Mouse (Mus musculus) macrophage (primary cell): ENCODE measurements around the gene Nkain4. TPM values are rescaled to one million over a fixed set of nuclear protein-coding genes. Genes with fewer than 3 reads are reported as not detected.

ENCODE experiments used
- H3K27ac ChIP-seq: fragments of 350-480 bp; formaldehyde crosslinking; 2 replicates; pipeline ENCODE4 v1.9.0; 2021
- H3K36me3 ChIP-seq: fragments of 350-480 bp; formaldehyde crosslinking; 2 replicates; pipeline ENCODE4 v1.9.0; 2021; ENCODE audit errors: inconsistent target
- H3K4me3 ChIP-seq: fragments of 350-480 bp; formaldehyde crosslinking; 2 replicates; pipeline ENCODE4 v1.9.0; 2021; ENCODE audit errors: inconsistent target
- H3K79me2 ChIP-seq: fragments of 350-480 bp; formaldehyde crosslinking; 2 replicates; pipeline ENCODE4 v1.9.0; 2021; ENCODE audit errors: inconsistent target
- WGBS: methylation state at CpG from one replicate; pipeline ENCODE4 v1.1.7; 2026; ENCODE audit warnings: inconsistent platforms; ENCODE audit not compliant: missing documents; 5-methylcytosine and 5-hydroxymethylcytosine counted together
- polyA plus RNA-seq: library from polyadenylated mRNA; stranded (reverse); fragments of 250-400 nt; gene quantifications from 3 replicates; pipeline ENCODE4 v1.2.4, GENCODE M21; 2018; ENCODE audit warnings: inconsistent platforms

Gene Nkain4
- polyA plus RNA-seq, 1 experiment from 2014 or later, result not detected

GRCm38 (mm10) chr2:180966092-180966882 lies 11.8 kb upstream of the Nkain4 start:
- Histone ChIP-seq H3K36me3 (peaks cover 4% of the 10 kb centered on the region), H3K79me2 (peaks cover 37% of the 10 kb centered on the region), H3K27ac (peak overlapping the region; percentile 80), H3K4me3 (peak overlapping the region; percentile 97)
- 5% methylated on average over 14 of the region's 14 CpGs for WGBS

DNA sequence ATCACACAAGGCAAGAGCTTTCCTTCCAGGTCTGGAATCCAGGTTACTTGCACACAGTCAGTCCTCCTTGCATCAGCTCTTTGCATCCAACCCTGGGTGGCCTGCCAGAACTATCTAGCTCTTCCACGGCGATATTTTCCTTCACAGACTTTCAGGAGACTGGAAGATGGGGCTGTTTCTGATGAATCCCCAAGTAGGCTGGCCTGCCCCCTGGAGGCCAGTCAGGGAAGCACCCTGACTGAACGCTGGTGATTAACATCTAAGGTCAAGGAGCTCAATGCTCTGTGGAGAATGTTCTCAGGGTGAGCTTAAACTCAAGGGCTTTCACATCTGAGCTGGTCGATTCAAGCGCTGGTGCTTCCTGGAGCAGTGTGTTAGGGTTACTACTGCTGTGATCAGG lies 9.5 kb upstream of the Nkain4 start:
- H3K36me3 ChIP-seq, result no peaks in the 10 kb centered on the region
- no peak overlapping the region for H3K27ac ChIP-seq
- WGBS, result 0% methylated on average over 5 of the region's 5 CpGs
- peaks cover 19% of the 10 kb centered on the region for H3K79me2 ChIP-seq
- H3K4me3 ChIP-seq, result no peak overlapping the region

DNA sequence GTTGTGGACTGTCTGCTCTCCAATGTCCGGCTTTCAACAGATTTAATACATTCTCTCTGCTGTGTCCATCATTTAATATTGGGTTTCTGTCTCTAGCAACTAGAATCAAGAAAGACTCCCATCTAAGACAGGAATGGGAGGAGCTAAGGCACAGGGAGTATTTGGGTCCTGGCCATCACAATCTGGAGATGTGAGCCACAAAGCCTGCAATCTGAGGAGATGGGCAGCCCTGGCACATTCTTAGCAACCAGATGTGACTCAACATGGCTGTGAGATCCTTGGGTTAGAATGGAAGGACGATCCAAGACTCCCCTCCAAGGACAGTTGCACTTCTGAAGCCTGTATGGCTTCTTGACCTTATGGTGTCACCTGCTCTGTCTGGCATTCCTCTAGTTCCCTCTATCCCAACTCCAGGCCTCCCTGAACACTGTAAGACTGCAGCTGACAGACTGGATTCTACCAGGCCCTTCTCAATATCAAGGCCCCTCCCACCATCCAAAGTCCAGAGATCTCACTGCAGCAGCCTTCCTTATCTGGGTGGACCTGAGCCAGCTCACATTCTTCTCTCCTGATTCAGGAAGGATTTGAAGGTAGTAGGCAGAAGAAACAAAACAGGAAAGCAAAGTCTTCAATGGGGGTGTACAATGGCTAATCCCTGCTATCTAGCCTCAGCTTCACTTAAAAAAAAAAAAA lies 8.3 kb upstream of the Nkain4 start:
- Histone ChIP-seq H3K79me2 (peaks cover 7% of the 10 kb centered on the region), H3K4me3 (no peak overlapping the region), H3K36me3 (no peaks in the 10 kb centered on the region), H3K27ac (no peak overlapping the region)
- WGBS, result 87% methylated on average over 2 of the region's 2 CpGs

DNA sequence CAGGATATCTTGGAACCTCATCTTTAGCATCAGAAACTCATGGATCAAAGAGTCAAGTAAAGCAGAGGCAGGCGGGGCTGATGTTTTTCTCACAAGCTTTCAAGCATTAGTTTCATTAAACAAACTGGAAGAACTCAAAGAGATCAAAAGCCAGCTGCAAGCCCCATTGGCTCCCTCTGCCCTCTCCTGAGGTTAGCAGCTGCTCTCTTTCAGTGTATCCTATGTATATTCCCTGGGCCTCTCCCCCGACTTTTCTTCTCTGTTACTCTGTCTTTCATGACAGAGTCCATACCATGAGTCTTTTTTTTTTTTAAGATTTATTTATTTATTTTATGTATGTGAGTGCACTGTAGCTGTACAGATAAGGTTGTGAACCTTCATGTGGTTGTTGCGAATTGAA lies 5.7 kb upstream of the Nkain4 start:
- no peaks in the 10 kb centered on the region for H3K36me3 ChIP-seq
- 95% methylated on average over 3 of the region's 3 CpGs for WGBS
- no peaks in the 10 kb centered on the region for H3K79me2 ChIP-seq
- no peak overlapping the region for H3K4me3 ChIP-seq
- no peak overlapping the region for H3K27ac ChIP-seq

GRCm38 (mm10) chr2:180959605-180960004 lies 5.1 kb upstream of the Nkain4 start:
- WGBS, result 69% methylated on average over 7 of the region's 7 CpGs
- no peak overlapping the region for H3K27ac ChIP-seq
- H3K36me3 ChIP-seq, result no peaks in the 10 kb centered on the region
- H3K79me2 ChIP-seq, result no peaks in the 10 kb centered on the region
- H3K4me3 ChIP-seq, result no peak overlapping the region

- WGBS, result 64% methylated on average over 2 of the region's 2 CpGs
- Histone ChIP-seq H3K36me3 (no peaks in the 10 kb centered on the region), H3K4me3 (no peak overlapping the region), H3K79me2 (no peaks in the 10 kb centered on the region), H3K27ac (no peak overlapping the region)
Observed at GRCm38 (mm10) chr2:180953638-180954037, 861 bp downstream of the Nkain4 start.

GRCm38 (mm10) chr2:180952731-180953171 lies 1.7 kb downstream of the Nkain4 start:
- Histone ChIP-seq H3K36me3 (no peaks in the 10 kb centered on the region), H3K27ac (no peak overlapping the region), H3K79me2 (no peaks in the 10 kb centered on the region), H3K4me3 (no peak overlapping the region)
- 62% methylated on average over 7 of the region's 9 CpGs for WGBS

DNA sequence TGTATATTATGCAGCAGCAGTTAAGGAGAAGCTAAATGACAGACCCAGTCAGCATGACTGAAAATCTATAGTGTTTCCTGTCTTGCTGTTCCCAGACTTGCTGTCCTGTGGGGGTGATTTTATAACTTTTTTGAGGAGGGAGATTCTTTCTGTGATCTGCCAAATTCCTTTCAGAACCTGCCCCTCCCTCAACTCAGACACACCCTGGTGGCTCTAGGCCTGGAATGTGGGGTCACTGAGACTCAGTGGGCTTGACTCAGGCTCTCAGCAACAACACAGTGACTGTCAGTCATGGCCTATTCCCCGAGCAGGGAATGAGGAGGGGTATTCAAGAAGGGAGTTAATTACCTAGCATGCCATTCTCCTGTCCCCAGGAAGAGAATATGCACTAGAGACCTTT lies 4.6 kb downstream of the Nkain4 start:
- no peak overlapping the region for H3K4me3 ChIP-seq
- H3K36me3 ChIP-seq, result no peaks in the 10 kb centered on the region
- no peaks in the 10 kb centered on the region for H3K79me2 ChIP-seq
- 68% methylated on average over 1 of the region's 1 CpGs for WGBS
- H3K27ac ChIP-seq, result no peak overlapping the region

- no peak overlapping the region for H3K27ac ChIP-seq
- no peak overlapping the region for H3K4me3 ChIP-seq
- no peaks in the 10 kb centered on the region for H3K79me2 ChIP-seq
- H3K36me3 ChIP-seq, result no peaks in the 10 kb centered on the region
Observed at GRCm38 (mm10) chr2:180941869-180942268, 12.6 kb downstream of the Nkain4 start.

DNA sequence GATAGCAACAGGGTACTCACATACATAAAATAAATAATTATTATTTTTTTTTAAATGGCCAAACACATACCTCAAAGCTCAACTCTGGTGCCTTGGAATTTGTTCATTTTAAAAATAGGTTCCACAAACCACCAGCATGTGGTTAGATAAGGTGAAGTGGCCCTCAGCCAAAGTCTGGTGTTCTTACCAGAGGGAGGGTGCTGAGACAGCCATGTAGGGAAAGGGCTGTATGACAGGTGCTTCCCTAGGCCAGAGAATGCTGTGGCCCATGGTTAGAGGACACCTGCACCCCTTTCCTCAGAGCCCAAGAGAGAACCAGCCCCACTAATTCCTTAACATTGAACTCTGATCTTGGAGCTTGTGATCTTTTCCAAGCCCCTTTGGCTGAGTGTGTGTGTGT lies 14.3 kb downstream of the Nkain4 start:
- Histone ChIP-seq H3K27ac (no peak overlapping the region), H3K4me3 (no peak overlapping the region), H3K79me2 (no peaks in the 10 kb centered on the region), H3K36me3 (no peaks in the 10 kb centered on the region)

DNA sequence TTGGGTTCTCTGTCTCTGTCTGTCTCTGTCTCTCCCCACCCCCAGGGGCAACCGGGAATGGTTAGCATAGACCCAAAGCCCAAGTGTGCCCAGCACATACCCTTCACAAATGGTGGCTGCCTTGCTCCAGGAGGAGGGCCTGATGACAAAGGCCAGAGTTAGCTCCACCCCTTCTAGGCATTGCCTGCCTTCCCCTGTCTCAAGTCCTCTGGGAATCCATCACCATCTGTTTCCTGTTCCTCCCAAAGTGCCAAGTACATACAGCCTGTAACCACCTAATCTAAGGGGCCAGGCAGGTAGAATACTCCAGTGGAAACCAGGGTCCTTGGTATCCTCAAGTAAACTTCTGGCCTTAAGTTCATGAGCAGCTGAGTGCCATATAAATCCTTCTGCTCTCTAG lies 22.1 kb downstream of the Nkain4 start:
- no peaks in the 10 kb centered on the region for H3K36me3 ChIP-seq
- 64% methylated on average over 1 of the region's 1 CpGs for WGBS
- no peak overlapping the region for H3K4me3 ChIP-seq
- no peak overlapping the region for H3K27ac ChIP-seq
- H3K79me2 ChIP-seq, result no peaks in the 10 kb centered on the region

- H3K27ac ChIP-seq, result no peak within 1 kb of the TSS
- 75% methylated on average over 4 of the region's 4 CpGs for WGBS
Observed at GRCm38 (mm10) chr2:180928723-180929122, 25.8 kb downstream of the Nkain4 start, which contains the start of gene Birc7. TSS of gene Birc7 (plus strand) at chr2:180929023.

DNA sequence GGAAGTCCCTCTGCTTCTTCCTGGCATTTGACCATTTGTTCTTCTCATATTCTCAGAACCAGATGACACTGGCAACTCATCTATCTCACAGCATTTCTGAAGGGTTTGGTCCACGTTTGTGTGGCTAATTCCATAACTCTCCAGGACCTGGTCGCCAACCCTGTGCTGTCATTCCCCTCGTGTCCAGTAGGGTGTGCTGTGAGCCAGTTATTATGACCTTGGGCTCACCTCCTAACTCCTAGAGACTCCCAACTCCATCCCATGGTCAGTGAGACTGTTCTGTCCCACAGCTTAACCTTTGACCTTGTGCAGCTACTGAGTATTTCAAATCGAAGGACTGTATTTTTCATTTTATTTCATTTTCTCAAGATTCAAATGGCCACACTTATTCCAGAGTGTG lies 29.3 kb downstream of the Nkain4 start:
- H3K27ac ChIP-seq, result no peak overlapping the region
- no peak overlapping the region for H3K4me3 ChIP-seq
- whole genome bisulfite sequencing, result 7% methylated on average over 4 of the region's 4 CpGs
- H3K79me2 ChIP-seq, result peaks cover 3% of the 10 kb centered on the region
- H3K36me3 ChIP-seq, result no peaks in the 10 kb centered on the region

More at GRCm38 (mm10) chr2:180928723-180929122, 25.8 kb downstream of the Nkain4 start, which contains the start of gene Birc7:
- no peaks in the 10 kb centered on the region for H3K79me2 ChIP-seq
- H3K36me3 ChIP-seq, result no peaks in the 10 kb centered on the region
- no peak within 1 kb of the TSS for H3K4me3 ChIP-seq

- Histone ChIP-seq H3K4me3 (no peak overlapping the region), H3K27ac (no peak overlapping the region), H3K36me3 (peaks cover 7% of the 10 kb centered on the region; the same call in 1 of the 2 replicates), H3K79me2 (peaks cover 28% of the 10 kb centered on the region)
- 96% methylated on average over 6 of the region's 6 CpGs for WGBS
Observed at GRCm38 (mm10) chr2:180922739-180923138, 31.8 kb downstream of the Nkain4 start.

DNA sequence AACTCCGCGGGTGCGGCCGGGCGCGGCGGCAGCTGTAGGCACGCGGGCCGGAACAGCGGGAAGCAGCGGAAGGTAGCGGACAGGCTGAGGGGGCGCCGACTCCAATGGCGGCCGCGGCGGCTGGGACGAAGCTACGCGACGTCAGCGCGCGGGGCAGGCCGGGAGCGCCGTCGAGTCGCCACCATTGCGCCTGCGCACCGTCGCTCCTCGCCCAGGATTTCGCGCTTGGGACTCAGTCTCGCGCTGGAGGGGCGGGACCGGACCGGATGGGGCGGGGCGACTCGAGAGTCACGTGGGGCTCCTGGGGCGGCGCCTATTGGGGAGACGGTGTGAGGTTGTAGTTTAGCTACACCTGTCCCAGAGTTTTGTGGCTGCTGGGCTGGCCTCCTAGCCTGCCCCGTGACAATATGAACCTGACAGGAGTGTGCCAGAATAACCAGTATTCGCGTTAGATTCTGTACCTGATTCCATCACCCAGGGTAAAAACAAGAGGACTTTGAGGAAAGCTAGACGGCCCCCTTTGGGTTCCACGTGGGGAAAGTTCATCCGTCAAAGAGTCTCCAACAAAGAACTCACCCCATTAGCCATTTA lies 33.6 kb downstream of the Nkain4 start, which contains the start of gene Ythdf1:
Gene Ythdf1, minus strand, starts transcription at position 140 of the 591 bp plus-strand sequence.
- peaks cover 15% of the 10 kb centered on the region; the same call in 1 of the 2 replicates for H3K36me3 ChIP-seq
- H3K79me2 ChIP-seq, result peaks cover 46% of the 10 kb centered on the region
- H3K4me3 ChIP-seq, result peak within 1 kb of the TSS; percentile 89
- peak within 1 kb of the TSS; percentile 35 for H3K27ac ChIP-seq
- WGBS, result under 1% methylated on average over 49 of the region's 56 CpGs
